Mouse (Mus musculus): ENCODE results near the gene Tmco5. TPM values are rescaled to one million over a fixed set of nuclear protein-coding genes. Genes with fewer than 3 reads are reported as not detected.

Tmco5 gene
- not detected for total RNA-seq (2021)

- no peak for DNase-seq
- intact Hi-C loops (cut with DNase I): no loop called here
These were observed at the start of gene Tmco5 for GRCm38 (mm10) chr2:116878391-116878790. Tmco5 (plus strand) TSS chr2:116878691.

- no peak for DNase-seq
- intact Hi-C loops (cut with DNase I): no loop called here
These were observed 46.6 kb upstream of the Tmco5 start for GRCm38 (mm10) chr2:116831863-116832262.

- intact Hi-C loops (cut with DNase I): no loop called here
These were observed 40.7 kb upstream of the Tmco5 start for GRCm38 (mm10) chr2:116837829-116838228.

GRCm38 (mm10) chr2:116838538-116839197 lies 39.8 kb upstream of the Tmco5 start:
- peak; percentile 49 to 65 for DNase-seq
- intact Hi-C loops (cut with DNase I): no loop called here

More at GRCm38 (mm10) chr2:116837829-116838228, 40.7 kb upstream of the Tmco5 start:
- DNase-seq: no peak

- intact Hi-C loops (cut with DNase I): no loop called here
- no peak for DNase-seq
These were observed 28.4 kb upstream of the Tmco5 start for GRCm38 (mm10) chr2:116849980-116850636.

- no peak for DNase-seq
- intact Hi-C loops (cut with DNase I): no loop called here
These were observed 27.1 kb upstream of the Tmco5 start for GRCm38 (mm10) chr2:116851356-116851755.

GRCm38 (mm10) chr2:116852249-116852648 lies 26.2 kb upstream of the Tmco5 start:
- intact Hi-C loops (cut with DNase I): no loop called here
- peak in 1 of 2 experiments; percentile 10 for DNase-seq

- intact Hi-C loops (cut with DNase I): no loop called here
- no peak for DNase-seq
These were observed 19.8 kb upstream of the Tmco5 start for GRCm38 (mm10) chr2:116858703-116859102.

- intact Hi-C loops (cut with DNase I): no loop called here
- no peak for DNase-seq
These were observed 1.4 kb upstream of the Tmco5 start for GRCm38 (mm10) chr2:116876955-116877615.

GRCm38 (mm10) chr2:116879730-116880129 lies 1.2 kb downstream of the Tmco5 start:
- intact Hi-C loops (cut with DNase I): no loop called here
- no peak for DNase-seq

- intact Hi-C loops (cut with DNase I): no loop called here
These were observed 15.0 kb downstream of the Tmco5 start for GRCm38 (mm10) chr2:116893316-116893987.

GRCm38 (mm10) chr2:116893988-116894363 lies 15.5 kb downstream of the Tmco5 start:
- intact Hi-C loops (cut with DNase I): loop anchor here (1.0 kb wide), 1 partner anchor 545 kb away; no protein-coding TSS in a partner anchor
- DNase-seq: peak; percentile 30 to 51

More at GRCm38 (mm10) chr2:116893316-116893987, 15.0 kb downstream of the Tmco5 start:
- DNase-seq: no peak

- intact Hi-C loops (cut with DNase I): loop anchor here (1.0 to 2.0 kb wide), 4 partner anchors 73 to 281 kb away; partner anchors contain the start of gene Spred1
- peak; percentile 89 to 95 for DNase-seq
These were observed 21.3 kb downstream of the Tmco5 start for GRCm38 (mm10) chr2:116899615-116900272.

GRCm38 (mm10) chr2:116900273-116900843 lies 21.9 kb downstream of the Tmco5 start:
- DNase-seq: no peak
- intact Hi-C loops (cut with DNase I): loop anchor here (1.0 to 2.0 kb wide), 4 partner anchors 72 to 280 kb away; partner anchors contain the start of gene Spred1

- no peak for DNase-seq
- intact Hi-C loops (cut with DNase I): no loop called here
These were observed 29.8 kb downstream of the Tmco5 start for GRCm38 (mm10) chr2:116908268-116908667.

GRCm38 (mm10) chr2:116912334-116913070 lies 34.0 kb downstream of the Tmco5 start:
- no peak for DNase-seq
- intact Hi-C loops (cut with DNase I): no loop called here

- peak; percentile 32 to 38 for DNase-seq
- intact Hi-C loops (cut with DNase I): no loop called here
These were observed 35.4 kb downstream of the Tmco5 start for GRCm38 (mm10) chr2:116913677-116914405.

- intact Hi-C loops (cut with DNase I): no loop called here
- no peak for DNase-seq
These were observed 36.1 kb downstream of the Tmco5 start for GRCm38 (mm10) chr2:116914636-116915035.

GRCm38 (mm10) chr2:116918598-116918997 lies 40.1 kb downstream of the Tmco5 start:
- no peak for DNase-seq
- intact Hi-C loops (cut with DNase I): no loop called here

Data from heart, postnatal 10 days (tissue).